Mouse (Mus musculus) ES-E14 (cell line): ENCODE measurements around the gene Tmem132a.

Source experiments
- CHD2 ChIP-seq: IDR thresholded peaks from 2 replicates; pipeline ENCODE4 v1.6.1; 2014; ENCODE audit warnings: mild to moderate bottlenecking, low read depth, low read length, inconsistent platforms
- HCFC1 ChIP-seq: IDR thresholded peaks from 2 replicates; pipeline ENCODE4 v1.6.1; 2012; ENCODE audit warnings: low read length, inconsistent platforms, borderline replicate concordance; ENCODE audit not compliant: insufficient read depth
- MAFK ChIP-seq: IDR thresholded peaks from 2 replicates; pipeline ENCODE4 v1.6.1; 2014; ENCODE audit warnings: mild to moderate bottlenecking, low read depth, low read length, inconsistent platforms; ENCODE audit not compliant: insufficient read depth
- ZC3H11A ChIP-seq: IDR thresholded peaks from 2 replicates; pipeline ENCODE4 v1.6.1; 2012; ENCODE audit warnings: low read depth, mild to moderate bottlenecking, inconsistent platforms, low read length, borderline replicate concordance
- ZNF384 ChIP-seq: IDR thresholded peaks from 2 replicates; pipeline ENCODE4 v1.6.1; 2012; ENCODE audit warnings: low read depth, low read length, inconsistent platforms

- TF ChIP-seq HCFC1 (no peak), ZC3H11A (no peak), MAFK (no peak), ZNF384 (no peak), CHD2 (no peak)
These were observed 45.7 kb downstream of the Tmem132a start for GRCm38 (mm10) chr19:10824061-10824460.
